Comparison of ENCODE assay signal across 27 mouse cellular contexts in the genomic region with DNA sequence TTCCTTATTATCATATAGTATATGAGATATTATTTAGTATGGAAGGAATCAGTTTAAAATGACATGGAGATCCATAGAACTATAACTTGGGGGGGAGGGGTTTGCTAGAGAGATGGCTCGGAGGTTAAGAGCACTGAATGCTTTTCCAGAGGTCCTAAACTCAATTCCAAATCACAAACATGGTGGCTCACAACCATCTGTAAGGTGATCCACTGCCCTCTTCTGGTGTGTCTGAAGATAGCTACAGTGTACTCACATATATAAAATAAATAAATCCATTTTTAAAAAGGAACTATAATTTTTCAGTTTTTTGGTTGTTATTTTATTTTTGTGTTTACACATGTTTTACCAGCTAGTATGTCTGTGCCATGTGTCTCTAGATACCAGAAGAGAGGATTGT. TPM values are rescaled to one million over a fixed set of nuclear protein-coding genes. Genes with fewer than 3 reads are reported as not detected.
DNase-seq lines count a peak whose midpoint lies in the region; ATAC-seq and TF ChIP-seq lines count a peak whose summit lies in the region.
"Had no signal": no experiment of that assay in that cellular context is flagged by ENCODE, and none has a peak within 500 bp of the region (broad histone marks: within the 10 kb centered on the region; RNA-seq: fewer than 3 reads in every experiment).

No protein-coding gene starts in this region.

- H3K27ac ChIP-seq in forebrain, embryonic 14.5 days (ENCODE audit: low read depth, low read length), result no peak overlapping the region
- no peak overlapping the region for H3K27ac ChIP-seq in forebrain, embryonic 11.5 days (ENCODE audit: low read depth, low read length)
- H3K27ac ChIP-seq in kidney, postnatal 0 days, result no peak overlapping the region
- H3K27ac ChIP-seq in kidney, embryonic 15.5 days, result no peak overlapping the region
- no peak overlapping the region for H3K27ac ChIP-seq in lung, postnatal 0 days (ENCODE audit: low read length)
- no peak overlapping the region for H3K27ac ChIP-seq in liver, postnatal 0 days (ENCODE audit: low read depth)
- no peak overlapping the region for H3K27ac ChIP-seq in limb, embryonic 10.5 days
- H3K27ac ChIP-seq: embryonic facial prominence, embryonic 13.5 days; heart, embryonic 15.5 days; limb, embryonic 12.5 days had no signal

- no peak for TF ChIP-seq EP300 in lung, postnatal 0 days (IDR thresholded peaks at IDR 0.05)
- no peak for TF ChIP-seq EP300 in liver, postnatal 0 days (IDR thresholded peaks at IDR 0.05; ENCODE audit: low read depth)

- peaks cover 6% of the 10 kb centered on the region; the same call in 1 of the 2 replicates for H3K36me3 ChIP-seq in forebrain, embryonic 14.5 days (ENCODE audit: control insufficient read depth, insufficient read depth, low read length)
- no peaks in the 10 kb centered on the region; the same call in 1 of the 2 replicates for H3K36me3 ChIP-seq in forebrain, embryonic 11.5 days (ENCODE audit: control insufficient read depth, insufficient read depth, low read length)
- H3K36me3 ChIP-seq in kidney, postnatal 0 days (ENCODE audit: insufficient read depth, low read length), result no peaks in the 10 kb centered on the region
- peaks cover 7% of the 10 kb centered on the region for H3K36me3 ChIP-seq in kidney, embryonic 15.5 days
- no peaks in the 10 kb centered on the region for H3K36me3 ChIP-seq in lung, postnatal 0 days (ENCODE audit: insufficient read depth, low read length)
- peaks cover 9% of the 10 kb centered on the region for H3K36me3 ChIP-seq in liver, postnatal 0 days (replicated peaks; ENCODE audit: insufficient read depth, low read length)
- H3K36me3 ChIP-seq in limb, embryonic 10.5 days, result peaks cover 15% of the 10 kb centered on the region
- H3K36me3 ChIP-seq: hindbrain, embryonic 15.5 days; midbrain, embryonic 15.5 days had no signal

- H3K4me1 ChIP-seq in forebrain, embryonic 14.5 days (ENCODE audit: control insufficient read depth, insufficient read depth, low read length), result peaks cover 27% of the 10 kb centered on the region
- peaks cover 8% of the 10 kb centered on the region for H3K4me1 ChIP-seq in forebrain, embryonic 11.5 days (replicated peaks; ENCODE audit: control insufficient read depth, insufficient read depth, low read length)
- H3K4me1 ChIP-seq in kidney, postnatal 0 days (replicated peaks; ENCODE audit: insufficient read depth, low read length), result peaks cover 12% of the 10 kb centered on the region
- H3K4me1 ChIP-seq in kidney, embryonic 15.5 days, result peaks cover 28% of the 10 kb centered on the region
- peaks cover 10% of the 10 kb centered on the region; the same call in 1 of the 2 replicates for H3K4me1 ChIP-seq in lung, postnatal 0 days (ENCODE audit: insufficient read depth, low read depth, low read length)
- peaks cover 35% of the 10 kb centered on the region for H3K4me1 ChIP-seq in liver, postnatal 0 days (ENCODE audit: insufficient read depth)
- peaks cover 34% of the 10 kb centered on the region for H3K4me1 ChIP-seq in limb, embryonic 10.5 days

- WGBS in forebrain, embryonic 14.5 days, result 67% methylated on average over 1 of the region's 1 CpGs
- WGBS in forebrain, embryonic 11.5 days, result 74% methylated on average over 1 of the region's 1 CpGs
- WGBS in kidney, postnatal 0 days, result 78% methylated on average over 1 of the region's 1 CpGs
- WGBS in kidney, embryonic 15.5 days, result 71% methylated on average over 1 of the region's 1 CpGs
- 48% methylated on average over 1 of the region's 1 CpGs for WGBS in lung, postnatal 0 days
- 43% methylated on average over 1 of the region's 1 CpGs for WGBS in liver, postnatal 0 days (ENCODE audit: insufficient replicate concordance)
- WGBS in limb, embryonic 10.5 days, result 88% methylated on average over 1 of the region's 1 CpGs

- H3K9ac ChIP-seq in forebrain, embryonic 14.5 days (ENCODE audit: low read length), result no peak overlapping the region; the same call in 1 of the 2 replicates
- H3K9ac ChIP-seq in forebrain, embryonic 11.5 days (ENCODE audit: low read length), result no peak overlapping the region
- H3K9ac ChIP-seq in kidney, postnatal 0 days (ENCODE audit: low read depth, low read length), result no peak overlapping the region
- H3K9ac ChIP-seq in kidney, embryonic 15.5 days, result no peak overlapping the region
- H3K9ac ChIP-seq in lung, postnatal 0 days (replicated peaks; ENCODE audit: low read depth), result no peak overlapping the region
- no peak overlapping the region for H3K9ac ChIP-seq in liver, postnatal 0 days (replicated peaks)
- H3K9ac ChIP-seq: embryonic facial prominence, embryonic 13.5 days; forebrain, embryonic 15.5 days; heart, embryonic 15.5 days; hindbrain, embryonic 15.5 days; limb, embryonic 12.5 days; midbrain, embryonic 15.5 days had no signal

- TF ChIP-seq CTCF in kidney, postnatal 0 days (IDR thresholded peaks at IDR 0.05; ENCODE audit: low read depth), result peak; percentile 31; the same call in 1 of the 2 replicates
- TF ChIP-seq CTCF in lung, postnatal 0 days (IDR thresholded peaks at IDR 0.05), result peak; percentile 20; the same call in 1 of the 2 replicates
- 0 out of 2 replicates have a peak, but pooled peaks have one; percentile 10 for TF ChIP-seq CTCF in liver, postnatal 0 days (IDR thresholded peaks at IDR 0.05; ENCODE audit: low read depth)

- peak; percentile 11 for DNase-seq in forebrain, embryonic 14.5 days (ENCODE audit: low spot score)
- DNase-seq in forebrain, embryonic 11.5 days (ENCODE audit: low spot score), result no peak
- no peak for DNase-seq in kidney, postnatal 0 days (ENCODE audit: low spot score)
- no peak for DNase-seq in lung, postnatal 0 days (ENCODE audit: low spot score)
- no peak for DNase-seq in lung, postnatal 14 days
- no peak for DNase-seq in liver, postnatal 0 days
- DNase-seq in limb, embryonic 10.5 days (ENCODE audit: low spot score), result no peak
- DNase-seq: cerebellum, adult 8-10 months; cerebellum, postnatal 36 days; embryo, embryonic 11 days; gastrocnemius, postnatal 25 days; heart, postnatal 4 days; kidney, adult 11 months; lung, adult 18-20 months; lung, postnatal 4 days; retina, postnatal 1 day; thymus, postnatal 14 days had no signal

- no peak overlapping the region for H3K4me3 ChIP-seq in forebrain, embryonic 14.5 days (ENCODE audit: low read depth, low read length)
- no peak overlapping the region for H3K4me3 ChIP-seq in forebrain, embryonic 11.5 days (ENCODE audit: low read depth, low read length)
- H3K4me3 ChIP-seq in kidney, postnatal 0 days (replicated peaks; ENCODE audit: low read depth, low read length), result no peak overlapping the region
- no peak overlapping the region for H3K4me3 ChIP-seq in kidney, embryonic 15.5 days (replicated peaks)
- no peak overlapping the region for H3K4me3 ChIP-seq in lung, postnatal 0 days (ENCODE audit: low read depth, low read length)
- H3K4me3 ChIP-seq in liver, postnatal 0 days (ENCODE audit: low read depth, low read length), result no peak overlapping the region
- no peak overlapping the region for H3K4me3 ChIP-seq in limb, embryonic 10.5 days
- H3K4me3 ChIP-seq: embryonic facial prominence, embryonic 13.5 days; erythroblast, embryonic 14.5 days; forebrain, embryonic 15.5 days; heart, embryonic 15.5 days; hindbrain, embryonic 15.5 days; limb, embryonic 12.5 days; midbrain, embryonic 15.5 days; myocyte; neural tube, embryonic 13.5 days had no signal

- H3K9me3 ChIP-seq in forebrain, embryonic 14.5 days (replicated peaks; ENCODE audit: control insufficient read depth, low read length), result no peaks in the 10 kb centered on the region
- no peaks in the 10 kb centered on the region for H3K9me3 ChIP-seq in forebrain, embryonic 11.5 days (ENCODE audit: control insufficient read depth, low read length)
- H3K9me3 ChIP-seq in kidney, postnatal 0 days (replicated peaks; ENCODE audit: low read length), result no peaks in the 10 kb centered on the region
- no peaks in the 10 kb centered on the region for H3K9me3 ChIP-seq in kidney, embryonic 15.5 days (replicated peaks)
- no peaks in the 10 kb centered on the region for H3K9me3 ChIP-seq in lung, postnatal 0 days (ENCODE audit: low read length)
- no peaks in the 10 kb centered on the region; the same call in 1 of the 2 replicates for H3K9me3 ChIP-seq in liver, postnatal 0 days (ENCODE audit: low read length)
- H3K9me3 ChIP-seq in limb, embryonic 10.5 days (replicated peaks), result no peaks in the 10 kb centered on the region
- H3K9me3 ChIP-seq: embryonic facial prominence, embryonic 13.5 days; forebrain, embryonic 15.5 days; heart, embryonic 15.5 days; hindbrain, embryonic 15.5 days; limb, embryonic 12.5 days; midbrain, embryonic 15.5 days; neural tube, embryonic 13.5 days had no signal

- no peaks in the 10 kb centered on the region for H3K27me3 ChIP-seq in forebrain, embryonic 14.5 days (replicated peaks; ENCODE audit: control insufficient read depth, insufficient read depth, low read length)
- H3K27me3 ChIP-seq in forebrain, embryonic 11.5 days (ENCODE audit: control insufficient read depth, insufficient read depth, low read length), result no peaks in the 10 kb centered on the region
- H3K27me3 ChIP-seq in kidney, postnatal 0 days (ENCODE audit: insufficient read depth, low read length), result no peaks in the 10 kb centered on the region
- no peaks in the 10 kb centered on the region for H3K27me3 ChIP-seq in kidney, embryonic 15.5 days
- H3K27me3 ChIP-seq in lung, postnatal 0 days (replicated peaks; ENCODE audit: insufficient read depth, low read length), result no peaks in the 10 kb centered on the region
- no peaks in the 10 kb centered on the region for H3K27me3 ChIP-seq in liver, postnatal 0 days (ENCODE audit: insufficient read depth, low read length)
- no peaks in the 10 kb centered on the region for H3K27me3 ChIP-seq in limb, embryonic 10.5 days (ENCODE audit: low read depth, poor library complexity, severe bottlenecking)
- H3K27me3 ChIP-seq: embryonic facial prominence, embryonic 13.5 days; forebrain, embryonic 15.5 days; heart, embryonic 15.5 days; hindbrain, embryonic 15.5 days; limb, embryonic 12.5 days; midbrain, embryonic 15.5 days; neural tube, embryonic 13.5 days had no signal

- H3K4me2 ChIP-seq in forebrain, embryonic 14.5 days (ENCODE audit: low read length), result no peak overlapping the region
- H3K4me2 ChIP-seq in forebrain, embryonic 11.5 days (ENCODE audit: low read depth, low read length, severe bottlenecking), result no peak overlapping the region
- H3K4me2 ChIP-seq in kidney, postnatal 0 days (ENCODE audit: low read length), result no peak overlapping the region
- no peak overlapping the region for H3K4me2 ChIP-seq in kidney, embryonic 15.5 days
- no peak overlapping the region for H3K4me2 ChIP-seq in lung, postnatal 0 days (replicated peaks; ENCODE audit: low read depth, low read length)
- H3K4me2 ChIP-seq in liver, postnatal 0 days (ENCODE audit: low read depth, low read length), result no peak overlapping the region
- H3K4me2 ChIP-seq: forebrain, embryonic 15.5 days; heart, embryonic 15.5 days; limb, embryonic 12.5 days; neural tube, embryonic 13.5 days had no signal

- no peak for ATAC-seq in forebrain, embryonic 14.5 days
- no peak for ATAC-seq in forebrain, embryonic 11.5 days (replicated peaks; ENCODE audit: low FRiP score)
- no peak for ATAC-seq in kidney, postnatal 0 days (replicated peaks; ENCODE audit: low FRiP score, low read depth)
- ATAC-seq in kidney, embryonic 15.5 days (replicated peaks; ENCODE audit: low FRiP score), result no peak
- no peak for ATAC-seq in lung, postnatal 0 days
- no peak for ATAC-seq in liver, postnatal 0 days
- ATAC-seq: forebrain, embryonic 15.5 days; midbrain, embryonic 15.5 days had no signal

RNA-seq across cellular contexts. Expression of a gene that starts 1.7 kb away (rescaled TPM):
- polyA plus RNA-seq in forebrain, embryonic 14.5 days (2014; fragmentation: Nextera tagmentation; extraction: Ambion mirVana), result 64.3 and 75.2 TPM in 2 replicates
- 109 and 110 TPM in 2 replicates for polyA plus RNA-seq in forebrain, embryonic 11.5 days (2014; fragmentation: Nextera tagmentation; extraction: Ambion mirVana)
- polyA plus RNA-seq in kidney, postnatal 0 days (2015; fragmentation: Nextera tagmentation; extraction: Ambion mirVana), result 120 and 124 TPM in 2 replicates
- 134 and 142 TPM in 2 replicates for polyA plus RNA-seq in kidney, embryonic 15.5 days (2015; fragmentation: Nextera tagmentation; extraction: Ambion mirVana)
- polyA plus RNA-seq in lung, postnatal 0 days (2015; fragmentation: Nextera tagmentation; extraction: Ambion mirVana), result 98.5 and 104 TPM in 2 replicates
- 75.4 and 78.4 TPM in 2 replicates for polyA plus RNA-seq in liver, postnatal 0 days (2015; fragmentation: Nextera tagmentation; extraction: Ambion mirVana)
- 159 and 160 TPM in 2 replicates for polyA plus RNA-seq in limb, embryonic 10.5 days (2016; fragmentation: Nextera tagmentation; extraction: Ambion mirVana)

RNA-seq across cellular contexts. Expression of a gene that starts 5.1 kb away (rescaled TPM):
- polyA plus RNA-seq in forebrain, embryonic 14.5 days (2014; fragmentation: Nextera tagmentation; extraction: Ambion mirVana), result 55.1 and 60.9 TPM in 2 replicates
- 57.1 and 58.2 TPM in 2 replicates for polyA plus RNA-seq in forebrain, embryonic 11.5 days (2014; fragmentation: Nextera tagmentation; extraction: Ambion mirVana)
- polyA plus RNA-seq in kidney, postnatal 0 days (2015; fragmentation: Nextera tagmentation; extraction: Ambion mirVana), result 44.7 and 46.6 TPM in 2 replicates
- 51.0 and 51.2 TPM in 2 replicates for polyA plus RNA-seq in kidney, embryonic 15.5 days (2015; fragmentation: Nextera tagmentation; extraction: Ambion mirVana)
- polyA plus RNA-seq in lung, postnatal 0 days (2015; fragmentation: Nextera tagmentation; extraction: Ambion mirVana), result 18.9 and 19.4 TPM in 2 replicates
- polyA plus RNA-seq in liver, postnatal 0 days (2015; fragmentation: Nextera tagmentation; extraction: Ambion mirVana), result 19.5 and 19.6 TPM in 2 replicates
- 54.1 and 57.2 TPM in 2 replicates for polyA plus RNA-seq in limb, embryonic 10.5 days (2016; fragmentation: Nextera tagmentation; extraction: Ambion mirVana)

RNA-seq across cellular contexts. Expression of a gene that starts 26.4 kb away (rescaled TPM):
- polyA plus RNA-seq in forebrain, embryonic 14.5 days (2014; fragmentation: Nextera tagmentation; extraction: Ambion mirVana), result 1,615 and 1,740 TPM in 2 replicates
- 1,518 and 1,534 TPM in 2 replicates for polyA plus RNA-seq in forebrain, embryonic 11.5 days (2014; fragmentation: Nextera tagmentation; extraction: Ambion mirVana)
- 1,395 and 1,475 TPM in 2 replicates for polyA plus RNA-seq in kidney, postnatal 0 days (2015; fragmentation: Nextera tagmentation; extraction: Ambion mirVana)
- 1,617 and 1,807 TPM in 2 replicates for polyA plus RNA-seq in kidney, embryonic 15.5 days (2015; fragmentation: Nextera tagmentation; extraction: Ambion mirVana)
- polyA plus RNA-seq in lung, postnatal 0 days (2015; fragmentation: Nextera tagmentation; extraction: Ambion mirVana), result 1,317 and 1,524 TPM in 2 replicates
- polyA plus RNA-seq in liver, postnatal 0 days (2015; fragmentation: Nextera tagmentation; extraction: Ambion mirVana), result 388 and 399 TPM in 2 replicates
- polyA plus RNA-seq in limb, embryonic 10.5 days (2016; fragmentation: Nextera tagmentation; extraction: Ambion mirVana), result 1,816 and 1,865 TPM in 2 replicates

RNA-seq across cellular contexts. Expression of a gene that starts 38.7 kb away (rescaled TPM):
- 101 and 105 TPM in 2 replicates for polyA plus RNA-seq in forebrain, embryonic 14.5 days (2014; fragmentation: Nextera tagmentation; extraction: Ambion mirVana)
- 98.4 and 105 TPM in 2 replicates for polyA plus RNA-seq in forebrain, embryonic 11.5 days (2014; fragmentation: Nextera tagmentation; extraction: Ambion mirVana)
- 160 and 161 TPM in 2 replicates for polyA plus RNA-seq in kidney, postnatal 0 days (2015; fragmentation: Nextera tagmentation; extraction: Ambion mirVana)
- 114 and 123 TPM in 2 replicates for polyA plus RNA-seq in kidney, embryonic 15.5 days (2015; fragmentation: Nextera tagmentation; extraction: Ambion mirVana)
- polyA plus RNA-seq in lung, postnatal 0 days (2015; fragmentation: Nextera tagmentation; extraction: Ambion mirVana), result 77.6 and 78.8 TPM in 2 replicates
- 58.7 and 61.8 TPM in 2 replicates for polyA plus RNA-seq in liver, postnatal 0 days (2015; fragmentation: Nextera tagmentation; extraction: Ambion mirVana)
- 130 and 157 TPM in 2 replicates for polyA plus RNA-seq in limb, embryonic 10.5 days (2016; fragmentation: Nextera tagmentation; extraction: Ambion mirVana)

RNA-seq across cellular contexts. Expression of a gene that starts 52.6 kb away (rescaled TPM):
- polyA plus RNA-seq in forebrain, embryonic 14.5 days (2014; fragmentation: Nextera tagmentation; extraction: Ambion mirVana), result 165 and 169 TPM in 2 replicates
- 373 and 388 TPM in 2 replicates for polyA plus RNA-seq in forebrain, embryonic 11.5 days (2014; fragmentation: Nextera tagmentation; extraction: Ambion mirVana)
- 234 and 251 TPM in 2 replicates for polyA plus RNA-seq in kidney, postnatal 0 days (2015; fragmentation: Nextera tagmentation; extraction: Ambion mirVana)
- polyA plus RNA-seq in kidney, embryonic 15.5 days (2015; fragmentation: Nextera tagmentation; extraction: Ambion mirVana), result 301 and 315 TPM in 2 replicates
- 140 and 152 TPM in 2 replicates for polyA plus RNA-seq in lung, postnatal 0 days (2015; fragmentation: Nextera tagmentation; extraction: Ambion mirVana)
- polyA plus RNA-seq in liver, postnatal 0 days (2015; fragmentation: Nextera tagmentation; extraction: Ambion mirVana), result 86.0 and 90.6 TPM in 2 replicates
- 444 and 468 TPM in 2 replicates for polyA plus RNA-seq in limb, embryonic 10.5 days (2016; fragmentation: Nextera tagmentation; extraction: Ambion mirVana)
